Mouse (Mus musculus) neural tube, embryonic 13.5 days (tissue): Measurements from ENCODE around the gene Pnpla7. TPM values are rescaled to one million over a fixed set of nuclear protein-coding genes. Genes with fewer than 3 reads are reported as not detected.
A peak's percentile ranks its signal among the peaks of the same experiment; 100 is the strongest.

Experiments used
- ATAC-seq: fragments of 200-750 bp; cut with Nextera tagmentation; 2 replicates; pipeline ENCODE4 v1.8.0; 2017; ENCODE audit warnings: low read depth, mild to moderate bottlenecking, moderate TSS enrichment, moderate library complexity
- H3K27ac ChIP-seq: fragments of 300-500 bp; sonication (generic); replicated peaks from 2 replicates; pipeline ENCODE4 v1.5.1; 2015; ENCODE audit warnings: moderate library complexity, mild to moderate bottlenecking, inconsistent platforms
- H3K27me3 ChIP-seq: fragments of 300-500 bp; sonication (generic); 2 replicates; pipeline ENCODE4 v1.6.1; 2015; ENCODE audit warnings: mild to moderate bottlenecking, inconsistent platforms
- H3K36me3 ChIP-seq: fragments of 300-500 bp; sonication (generic); 2 replicates; pipeline ENCODE4 v1.6.1; 2015; ENCODE audit warnings: mild to moderate bottlenecking, inconsistent platforms
- H3K4me1 ChIP-seq: fragments of 300-500 bp; sonication (generic); replicated peaks from 2 replicates; pipeline ENCODE4 v1.6.1; 2015; ENCODE audit warnings: inconsistent platforms
- H3K4me2 ChIP-seq: fragments of 300-500 bp; sonication (generic); 2 replicates; pipeline ENCODE4 v1.6.1; 2015; ENCODE audit warnings: inconsistent platforms, mild to moderate bottlenecking, moderate library complexity
- H3K4me3 ChIP-seq: fragments of 300-500 bp; sonication (generic); 2 replicates; pipeline ENCODE4 v1.5.1; 2015; ENCODE audit warnings: mild to moderate bottlenecking, inconsistent platforms
- H3K9ac ChIP-seq: fragments of 300-500 bp; sonication (generic); 2 replicates; pipeline ENCODE4 v1.6.1; 2015; ENCODE audit warnings: moderate library complexity, mild to moderate bottlenecking, inconsistent platforms
- H3K9me3 ChIP-seq: fragments of 300-500 bp; sonication (generic); 2 replicates; pipeline ENCODE4 v1.6.1; 2016; ENCODE audit warnings: inconsistent platforms
- WGBS: fragments of 180-500 bp; shearing (Covaris S2); methylation state at CpG from one replicate; pipeline ENCODE4 v1.1.7; 2015; 5-methylcytosine and 5-hydroxymethylcytosine counted together
- microRNA-seq: library from miRNA; unstranded; fragments of <30 nt; microRNA quantifications from one replicate; pipeline ENCODE4, GENCODE M21; 2016
- polyA plus RNA-seq: library from polyadenylated mRNA; unstranded; fragments of >200 nt; fragmentation: Nextera tagmentation; extraction: Ambion mirVana; gene quantifications from 2 replicates; pipeline ENCODE4 v1.2.1, GENCODE M21; 2015

Gene Pnpla7
- polyA plus RNA-seq, 1 experiment from 2014 or later: 4.3 TPM

DNA sequence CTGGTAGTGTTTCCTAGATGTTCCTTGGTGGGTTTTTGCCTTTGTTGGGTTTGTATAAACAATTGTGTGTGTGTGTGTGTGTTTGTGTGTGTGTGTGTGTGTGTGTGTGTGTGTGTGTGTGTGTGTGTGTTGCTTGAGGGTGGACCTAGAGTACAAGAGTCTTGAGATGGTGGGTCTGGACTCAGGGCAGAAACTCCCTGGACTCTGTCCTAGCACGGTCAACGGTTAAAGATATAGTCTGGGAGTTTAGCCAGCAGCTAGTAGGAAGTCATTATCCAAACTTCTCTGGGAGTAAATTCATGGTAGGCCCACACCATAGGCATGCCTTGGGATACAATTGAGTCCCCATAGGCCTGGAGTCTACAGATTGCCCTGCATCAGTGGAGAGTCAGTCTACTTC is 112.0 kb downstream of the Pnpla7 start:
- Histone ChIP-seq H3K36me3 (no peaks in the 10 kb centered on the region), H3K4me1 (no peaks in the 10 kb centered on the region), H3K27ac (no peak overlapping the region), H3K27me3 (no peaks in the 10 kb centered on the region; the same call in 1 of the 2 replicates), H3K4me3 (no peak overlapping the region), H3K9me3 (no peaks in the 10 kb centered on the region), H3K9ac (no peak overlapping the region), H3K4me2 (no peak overlapping the region)
- ATAC-seq: no peak
- WGBS: 85% methylated on average over 2 of the region's 2 CpGs

DNA sequence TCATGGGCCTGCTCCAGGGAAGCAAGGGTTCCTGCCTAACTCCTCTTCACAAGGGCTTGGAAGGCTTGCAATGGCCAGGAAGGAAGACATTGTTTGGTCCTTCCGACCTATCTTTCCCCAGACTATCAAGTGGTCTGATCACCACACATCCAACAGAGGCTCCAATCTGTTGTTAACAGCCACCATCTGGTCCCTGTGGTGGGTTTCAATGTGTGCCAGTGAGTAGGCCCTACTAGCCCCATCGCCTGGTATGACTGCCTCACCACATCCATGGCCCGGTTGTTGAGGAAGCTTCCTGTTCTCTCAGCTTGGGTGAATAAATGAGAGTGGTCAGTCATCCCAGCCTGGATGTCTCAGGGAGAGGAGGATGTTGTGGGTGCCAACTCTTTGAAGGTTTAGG is 112.8 kb downstream of the Pnpla7 start:
- H3K27me3 ChIP-seq: no peaks in the 10 kb centered on the region; the same call in 1 of the 2 replicates

DNA sequence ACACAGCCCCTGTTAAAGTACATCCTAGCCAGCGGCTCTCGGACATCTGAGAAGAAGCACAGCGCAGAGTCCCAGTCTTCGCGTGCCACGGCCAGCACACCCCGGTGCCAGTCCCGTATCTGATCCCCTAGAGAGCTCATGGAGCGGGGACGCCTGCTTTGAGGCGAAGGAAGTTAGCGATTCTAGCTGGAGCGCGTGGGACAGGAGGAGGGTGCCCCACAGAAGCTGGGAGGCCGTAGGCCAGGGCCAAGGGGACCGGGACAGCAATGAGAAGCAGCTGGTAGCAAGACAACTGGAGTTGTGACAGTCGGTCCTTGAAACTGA is 118.9 kb downstream of the Pnpla7 start:
- no peaks in the 10 kb centered on the region for H3K36me3 ChIP-seq
- WGBS: 52% methylated on average over 17 of the region's 17 CpGs
- no peak overlapping the region for H3K4me3 ChIP-seq
- H3K4me2 ChIP-seq: peak overlapping the region; percentile 9
- H3K27ac ChIP-seq: no peak overlapping the region
- peaks cover 15% of the 10 kb centered on the region for H3K27me3 ChIP-seq
- H3K9ac ChIP-seq: 0 out of 2 replicates have a peak overlapping the region, but pooled peaks have one; percentile 38
- H3K9me3 ChIP-seq: no peaks in the 10 kb centered on the region
- ATAC-seq: no peak
- peaks cover 10% of the 10 kb centered on the region for H3K4me1 ChIP-seq

More for the DNA sequence above, 112.8 kb downstream of the Pnpla7 start:
- no peak for ATAC-seq
- WGBS: 85% methylated on average over 3 of the region's 3 CpGs
- Histone ChIP-seq H3K4me2 (no peak overlapping the region), H3K27ac (no peak overlapping the region), H3K4me3 (no peak overlapping the region), H3K9ac (no peak overlapping the region), H3K36me3 (no peaks in the 10 kb centered on the region), H3K4me1 (no peaks in the 10 kb centered on the region), H3K9me3 (no peaks in the 10 kb centered on the region)

DNA sequence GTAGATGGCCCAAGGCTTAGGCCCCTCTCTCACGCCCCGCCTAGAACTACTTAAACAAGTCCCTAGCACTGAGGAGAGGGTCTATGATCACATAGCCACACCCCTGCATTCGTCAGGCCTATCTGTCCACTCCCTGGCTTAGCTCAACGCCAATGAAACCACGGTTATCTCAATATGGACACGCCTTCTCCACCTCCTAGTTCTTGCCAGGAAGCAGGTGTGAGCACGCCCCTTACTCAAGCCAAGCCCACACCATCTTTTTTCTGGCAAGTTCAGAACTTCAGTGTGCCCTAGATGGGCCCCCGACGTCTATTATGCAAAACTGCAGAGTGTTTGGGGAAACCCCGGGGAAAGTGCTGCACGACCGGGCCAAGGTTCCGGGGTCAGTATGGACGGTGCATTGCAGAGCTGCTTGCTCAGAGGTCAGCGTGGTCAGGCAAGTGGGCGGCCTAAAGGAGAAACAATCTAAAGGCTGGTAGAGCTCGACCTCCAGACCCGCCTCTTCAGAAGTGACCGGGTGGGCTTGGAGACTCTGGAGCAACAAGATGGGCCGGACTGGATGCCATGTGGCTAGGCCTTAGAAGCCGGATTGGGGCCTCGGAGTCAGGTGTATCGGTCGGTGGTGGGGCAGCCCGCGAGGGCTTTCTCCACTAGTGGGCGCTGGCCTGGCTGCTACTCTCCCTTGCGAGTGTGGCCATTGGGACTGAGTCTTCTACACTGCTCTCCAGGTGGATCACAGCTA is 119.4 kb downstream of the Pnpla7 start, which contains the start of gene Noxa1:
Noxa1 (minus strand) TSS at position 41 of the 742 bp plus-strand sequence.
- Histone ChIP-seq H3K4me2 (peak within 1 kb of the TSS; percentile 9), H3K36me3 (no peaks in the 10 kb centered on the region), H3K27me3 (peaks cover 15% of the 10 kb centered on the region), H3K4me3 (no peak within 1 kb of the TSS), H3K4me1 (peaks cover 15% of the 10 kb centered on the region), H3K27ac (no peak within 1 kb of the TSS), H3K9me3 (no peaks in the 10 kb centered on the region), H3K9ac (0 out of 2 replicates have a peak within 1 kb of the TSS, but pooled peaks have one; percentile 38)
- WGBS: 50% methylated on average over 28 of the region's 28 CpGs
- no peak for ATAC-seq

DNA sequence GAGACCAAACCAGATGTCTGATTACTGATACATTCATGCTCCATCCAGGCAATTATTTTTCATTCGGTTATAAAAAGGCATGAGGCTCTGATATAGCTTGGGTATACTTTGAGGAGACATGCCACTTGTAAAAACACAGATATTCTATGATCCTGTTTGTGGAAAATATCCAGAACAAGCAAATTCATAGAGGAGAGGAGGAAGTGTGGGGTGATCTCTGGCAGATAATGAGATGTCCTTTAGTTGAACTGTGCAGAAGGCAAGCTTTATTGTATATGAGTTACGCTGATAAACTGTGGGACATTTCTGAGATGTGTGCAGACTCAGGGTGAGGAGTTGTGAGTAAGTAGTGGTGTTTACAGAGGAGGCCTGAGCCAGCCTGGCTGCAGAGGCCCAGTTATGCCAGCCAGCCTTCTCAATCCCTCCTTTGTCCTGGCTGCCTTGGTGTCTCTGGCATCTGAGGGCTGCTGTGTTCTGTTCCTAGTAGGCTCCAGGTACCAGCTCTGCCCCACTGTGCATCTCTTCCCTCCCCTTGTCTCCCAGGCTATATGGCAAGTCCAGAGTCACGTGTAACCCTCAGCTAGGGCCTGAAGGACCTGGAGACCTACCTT is 122.3 kb downstream of the Pnpla7 start:
- no peak for ATAC-seq
- WGBS: 77% methylated on average over 3 of the region's 3 CpGs
- Histone ChIP-seq H3K4me1 (peaks cover 18% of the 10 kb centered on the region), H3K27me3 (peaks cover 15% of the 10 kb centered on the region), H3K9ac (no peak overlapping the region), H3K36me3 (no peaks in the 10 kb centered on the region), H3K27ac (no peak overlapping the region), H3K4me2 (no peak overlapping the region), H3K9me3 (no peaks in the 10 kb centered on the region), H3K4me3 (no peak overlapping the region)

DNA sequence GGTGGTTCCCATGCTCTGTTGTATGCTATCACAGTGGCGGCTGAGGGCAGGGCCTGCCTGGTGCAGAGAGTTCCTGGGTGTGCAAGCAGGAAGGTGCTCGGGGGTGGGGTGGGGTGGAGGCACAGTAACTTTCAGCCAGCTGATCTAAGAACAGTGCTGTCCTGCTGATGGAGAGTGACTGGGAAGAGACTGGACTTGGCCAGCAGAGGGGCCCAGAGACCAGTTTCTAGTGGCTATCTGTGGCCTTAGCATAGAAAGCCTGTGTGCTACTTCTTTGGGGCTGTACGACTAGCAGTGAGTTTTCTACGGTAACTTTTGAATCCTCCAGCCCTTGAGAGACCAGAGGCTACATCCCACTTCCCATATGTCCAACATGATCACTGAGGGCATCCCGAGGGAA is 123.1 kb downstream of the Pnpla7 start:
- WGBS: 43% methylated on average over 5 of the region's 5 CpGs
- Histone ChIP-seq H3K9ac (peak overlapping the region; percentile 35; the same call in 1 of the 2 replicates), H3K9me3 (no peaks in the 10 kb centered on the region), H3K4me3 (no peak overlapping the region), H3K4me2 (no peak overlapping the region), H3K27ac (no peak overlapping the region), H3K36me3 (no peaks in the 10 kb centered on the region), H3K27me3 (peaks cover 14% of the 10 kb centered on the region), H3K4me1 (peaks cover 18% of the 10 kb centered on the region)
- peak; percentile 82; the same call in 1 of the 2 replicates for ATAC-seq

DNA sequence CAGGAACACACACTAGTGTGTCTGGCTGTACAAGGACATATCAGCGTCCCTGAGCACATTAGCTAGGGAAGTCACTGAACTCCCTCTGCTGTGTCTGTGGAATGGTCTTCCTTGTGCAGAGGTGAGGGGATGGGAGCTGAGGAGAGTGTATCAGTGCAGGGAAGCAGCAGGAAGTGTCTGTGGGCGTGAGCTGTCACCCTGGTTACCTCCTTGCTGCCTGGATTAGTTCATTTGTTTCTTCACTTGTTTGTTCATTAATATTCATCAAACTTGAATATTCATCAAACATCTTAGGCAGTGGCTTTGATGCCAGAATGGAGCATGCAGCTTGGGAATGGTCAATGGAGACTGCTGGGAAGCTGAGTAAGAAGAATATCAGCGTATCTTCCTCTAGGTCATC is 123.9 kb downstream of the Pnpla7 start:
- no peaks in the 10 kb centered on the region for H3K9me3 ChIP-seq
- H3K27me3 ChIP-seq: peaks cover 7% of the 10 kb centered on the region; the same call in 1 of the 2 replicates
- H3K36me3 ChIP-seq: no peaks in the 10 kb centered on the region
- H3K4me1 ChIP-seq: peaks cover 18% of the 10 kb centered on the region
- no peak overlapping the region for H3K4me2 ChIP-seq
- H3K27ac ChIP-seq: 0 out of 2 replicates have a peak overlapping the region, but pooled peaks have one; percentile 18
- H3K9ac ChIP-seq: no peak overlapping the region
- ATAC-seq: 0 out of 2 replicates have a peak, but pooled peaks have one; percentile 25
- WGBS: 51% methylated on average over 3 of the region's 3 CpGs
- H3K4me3 ChIP-seq: no peak overlapping the region

Small RNA genes lying within 50 kb of the gene (microRNA-seq; reads per million reads assigned to microRNA genes)
- gene Gm22875: not detected
- gene Gm24328: not detected
- not detected for gene Mir7664

Other genes starting within 250 kb of the Pnpla7 start
- 8.4 and 8.9 TPM in 2 replicates for gene Cacna1b, start 212.9 kb upstream of the Pnpla7 start, polyA plus RNA-seq
- gene Ehmt1, start 56.4 kb upstream of the Pnpla7 start, polyA plus RNA-seq: 96.0 and 110 TPM in 2 replicates
- 26.4 and 26.9 TPM in 2 replicates for gene Arrdc1, start 40.8 kb upstream of the Pnpla7 start, polyA plus RNA-seq
- gene Zmynd19, start 26.2 kb upstream of the Pnpla7 start, polyA plus RNA-seq: 18.3 and 18.5 TPM in 2 replicates
- gene Dph7, start 13.6 kb upstream of the Pnpla7 start, polyA plus RNA-seq: 32.7 and 33.6 TPM in 2 replicates
- gene Mrpl41, start 935 bp upstream of the Pnpla7 start, polyA plus RNA-seq: 193 and 222 TPM in 2 replicates
- 125 and 134 TPM in 2 replicates for gene Nsmf, start 78.3 kb downstream of the Pnpla7 start, polyA plus RNA-seq
- gene Entpd8, start 104.3 kb downstream of the Pnpla7 start, polyA plus RNA-seq: not detected in 2 replicates
- not detected in 2 replicates for gene Noxa1, start 119.1 kb downstream of the Pnpla7 start, polyA plus RNA-seq
- gene Nrarp, start 204.7 kb downstream of the Pnpla7 start, polyA plus RNA-seq: 25.5 and 27.9 TPM in 2 replicates
- gene Tor4a, start 220.9 kb downstream of the Pnpla7 start, polyA plus RNA-seq: 1.2 and 1.4 TPM in 2 replicates
- gene Nelfb, start 235.5 kb downstream of the Pnpla7 start, polyA plus RNA-seq: 95.1 and 99.9 TPM in 2 replicates
- 0.15 TPM in 1 of 2 replicates, not detected in the other for gene Stpg3, start 238.6 kb downstream of the Pnpla7 start, polyA plus RNA-seq
- gene Fam166a, start 242.7 kb downstream of the Pnpla7 start, polyA plus RNA-seq: 0.89 TPM in 1 of 2 replicates, not detected in the other
- gene Tubb4b, start 248.7 kb downstream of the Pnpla7 start, polyA plus RNA-seq: 361 and 388 TPM in 2 replicates